In the genomic region with DNA sequence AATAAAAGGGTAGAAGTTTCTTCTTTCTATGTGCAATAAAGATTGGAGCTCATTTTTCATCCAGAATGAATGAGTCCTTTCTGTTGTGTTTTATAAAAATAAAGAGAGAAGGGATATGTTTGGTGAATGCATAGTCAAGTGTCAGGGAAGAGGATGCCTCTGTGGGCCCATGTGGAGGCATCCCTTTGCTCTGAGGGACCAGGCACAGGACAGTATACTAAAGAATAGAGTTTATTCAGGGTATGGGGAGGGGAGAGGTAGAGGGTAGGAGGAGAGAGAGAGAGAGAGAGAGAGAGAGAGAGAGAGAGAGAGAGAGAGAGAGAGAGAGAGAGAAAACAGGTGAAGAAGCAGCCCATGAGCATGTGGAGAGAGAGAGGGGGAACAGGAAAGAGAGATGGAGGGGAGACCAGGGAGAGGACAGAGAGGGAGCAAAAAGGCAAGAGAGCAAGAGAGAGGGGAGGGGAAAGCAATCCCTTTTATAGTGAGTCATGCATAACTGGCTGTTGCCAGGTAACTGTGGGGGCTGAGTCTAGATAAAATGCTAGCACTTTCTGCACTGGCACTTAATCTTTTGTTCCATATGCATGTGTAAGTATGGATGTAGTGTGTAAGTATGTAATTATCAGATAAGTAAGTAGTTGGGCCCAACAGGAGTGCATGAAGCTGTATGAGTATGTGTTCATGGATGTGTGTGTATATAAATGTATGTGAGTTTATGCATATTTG, we compare ENCODE assay signal across 12 mouse cellular contexts. TPM values are rescaled to one million over a fixed set of nuclear protein-coding genes. Genes with fewer than 3 reads are reported as not detected.
DNase-seq lines count a peak whose midpoint lies in the region; ATAC-seq lines count a peak whose summit lies in the region.
"Had no signal": no experiment of that assay in that cellular context is flagged by ENCODE, and none has a peak within 500 bp of the region (broad histone marks: within the 10 kb centered on the region; RNA-seq: fewer than 3 reads in every experiment).

No protein-coding gene starts in this region.

- H3K9me3 ChIP-seq in intestine, embryonic 16.5 days (ENCODE audit: control insufficient read depth, low read length) = no peaks in the 10 kb centered on the region
- no peaks in the 10 kb centered on the region for H3K9me3 ChIP-seq in midbrain, embryonic 15.5 days
- H3K9me3 ChIP-seq: G1E had no signal

- DNase-seq in c-Kit-positive CD71-positive TER-119-negative erythroid progenitor cells, embryonic 14.5 days (ENCODE audit: low read depth) = peak; percentile 55
- DNase-seq in layer of hippocampus, postnatal 14 days (ENCODE audit: low spot score in 2 of 2) = no peak
- no peak for DNase-seq in cerebellum, postnatal 25 days
- DNase-seq in lung, postnatal 36 days = no peak
- no peak for DNase-seq in heart, adult 8-10 months (ENCODE audit: low spot score)
- DNase-seq: gastrocnemius, postnatal 36 days had no signal

- ATAC-seq in erythroid progenitor cell, adult 5-6 weeks (replicated peaks; ENCODE audit: low FRiP score, poor library complexity, severe bottlenecking) = peak; percentile 55
- peak; percentile 70 for ATAC-seq in intestine, embryonic 16.5 days
- peak; percentile 64 for ATAC-seq in midbrain, embryonic 15.5 days (replicated peaks)
- ATAC-seq: lung, postnatal 0 days had no signal

- H3K4me3 ChIP-seq in intestine, embryonic 16.5 days (ENCODE audit: low read length) = no peak overlapping the region
- H3K4me3 ChIP-seq in midbrain, embryonic 15.5 days = no peak overlapping the region

- H3K4me2 ChIP-seq in intestine, embryonic 16.5 days (ENCODE audit: low read depth, low read length) = no peak overlapping the region
- H3K4me2 ChIP-seq in midbrain, embryonic 15.5 days = no peak overlapping the region

- H3K27me3 ChIP-seq in intestine, embryonic 16.5 days (replicated peaks; ENCODE audit: control insufficient read depth, insufficient read depth, low read length) = no peaks in the 10 kb centered on the region
- no peaks in the 10 kb centered on the region for H3K27me3 ChIP-seq in midbrain, embryonic 15.5 days (replicated peaks)

- no peaks in the 10 kb centered on the region for H3K36me3 ChIP-seq in intestine, embryonic 16.5 days (ENCODE audit: control insufficient read depth, insufficient read depth, low read length)
- no peaks in the 10 kb centered on the region for H3K36me3 ChIP-seq in midbrain, embryonic 15.5 days (replicated peaks)
- H3K36me3 ChIP-seq: G1E had no signal

- no peak overlapping the region for H3K27ac ChIP-seq in intestine, embryonic 16.5 days (ENCODE audit: low read length)
- H3K27ac ChIP-seq in midbrain, embryonic 15.5 days = no peak overlapping the region

- no peaks in the 10 kb centered on the region for H3K4me1 ChIP-seq in intestine, embryonic 16.5 days (ENCODE audit: control insufficient read depth, insufficient read depth, low read length)
- H3K4me1 ChIP-seq in midbrain, embryonic 15.5 days = peaks cover 3% of the 10 kb centered on the region; the same call in 1 of the 2 replicates

- H3K9ac ChIP-seq in intestine, embryonic 16.5 days (ENCODE audit: low read depth, low read length) = no peak overlapping the region
- no peak overlapping the region for H3K9ac ChIP-seq in midbrain, embryonic 15.5 days

RNA-seq across cellular contexts. Expression of a gene that starts 20.2 kb away (rescaled TPM):
- not detected in 2 replicates for total RNA-seq in erythroid progenitor cell, adult 5-6 weeks (2015; ENCODE audit: low replicate concordance)
- total RNA-seq in erythroid progenitor cell, adult 5-6 weeks (2017; ENCODE audit: low replicate concordance) = not detected in 2 replicates
- polyA plus RNA-seq in intestine, embryonic 16.5 days (2015; fragmentation: Nextera tagmentation; extraction: Ambion mirVana) = not detected in 2 replicates
- polyA plus RNA-seq in midbrain, embryonic 15.5 days (2015; fragmentation: Nextera tagmentation; extraction: Ambion mirVana) = not detected in 2 replicates
- total RNA-seq in layer of hippocampus, postnatal 14 days (2021) = not detected
- not detected for total RNA-seq in heart, adult 8-10 months (2022)
- total RNA-seq: gastrocnemius, postnatal 36 days had no signal
- polyA plus RNA-seq: embryonic facial prominence, embryonic 11.5 days; G1E had no signal

RNA-seq across cellular contexts. Expression of a gene that starts 24.5 kb away (rescaled TPM):
- 2.1 and 6.5 TPM in 2 replicates for total RNA-seq in erythroid progenitor cell, adult 5-6 weeks (2015; ENCODE audit: low replicate concordance)
- 9.8 and 17.5 TPM in 2 replicates for total RNA-seq in erythroid progenitor cell, adult 5-6 weeks (2017; ENCODE audit: low replicate concordance)
- polyA plus RNA-seq in intestine, embryonic 16.5 days (2015; fragmentation: Nextera tagmentation; extraction: Ambion mirVana) = 37.9 and 38.7 TPM in 2 replicates
- polyA plus RNA-seq in midbrain, embryonic 15.5 days (2015; fragmentation: Nextera tagmentation; extraction: Ambion mirVana) = 201 TPM in 2 replicates
- total RNA-seq in layer of hippocampus, postnatal 14 days (2021) = 100 to 1,000 TPM; 517 to 530 TPM
- 100 to 1,000 TPM; 118 to 204 (median 178) TPM for total RNA-seq in heart, adult 8-10 months (2022)

RNA-seq across cellular contexts. Expression of a gene that starts 34.1 kb away (rescaled TPM):
- total RNA-seq in erythroid progenitor cell, adult 5-6 weeks (2015; ENCODE audit: low replicate concordance) = 10.5 and 10.8 TPM in 2 replicates
- total RNA-seq in erythroid progenitor cell, adult 5-6 weeks (2017; ENCODE audit: low replicate concordance) = 2.8 TPM in 1 of 2 replicates, not detected in the other
- 1.6 and 2.4 TPM in 2 replicates for polyA plus RNA-seq in intestine, embryonic 16.5 days (2015; fragmentation: Nextera tagmentation; extraction: Ambion mirVana)
- not detected in 2 replicates for polyA plus RNA-seq in midbrain, embryonic 15.5 days (2015; fragmentation: Nextera tagmentation; extraction: Ambion mirVana)
- not detected for total RNA-seq in layer of hippocampus, postnatal 14 days (2021)
- under 1 TPM in 1 of 4 experiments, not detected in 3; 0.35 TPM for total RNA-seq in heart, adult 8-10 months (2022)
- total RNA-seq: G1E; gastrocnemius, postnatal 36 days had no signal
- polyA plus RNA-seq: embryonic facial prominence, embryonic 11.5 days; G1E had no signal

RNA-seq across cellular contexts. Expression of a gene that starts 45.1 kb away (rescaled TPM):
- total RNA-seq in erythroid progenitor cell, adult 5-6 weeks (2015; ENCODE audit: low replicate concordance) = not detected in 2 replicates
- not detected in 2 replicates for total RNA-seq in erythroid progenitor cell, adult 5-6 weeks (2017; ENCODE audit: low replicate concordance)
- polyA plus RNA-seq in intestine, embryonic 16.5 days (2015; fragmentation: Nextera tagmentation; extraction: Ambion mirVana) = 0.11 TPM in 1 of 2 replicates, not detected in the other
- polyA plus RNA-seq in midbrain, embryonic 15.5 days (2015; fragmentation: Nextera tagmentation; extraction: Ambion mirVana) = 0.32 TPM in 1 of 2 replicates, not detected in the other
- not detected for total RNA-seq in layer of hippocampus, postnatal 14 days (2021)
- not detected for total RNA-seq in heart, adult 8-10 months (2022)
- total RNA-seq: gastrocnemius, postnatal 36 days had no signal
- polyA plus RNA-seq: embryonic facial prominence, embryonic 11.5 days; G1E; lung, postnatal 0 days had no signal

RNA-seq across cellular contexts. Expression of a gene that starts 50.5 kb away (rescaled TPM):
- 3.4 and 4.3 TPM in 2 replicates for total RNA-seq in erythroid progenitor cell, adult 5-6 weeks (2015; ENCODE audit: low replicate concordance)
- 2.2 and 5.6 TPM in 2 replicates for total RNA-seq in erythroid progenitor cell, adult 5-6 weeks (2017; ENCODE audit: low replicate concordance)
- 0.06 TPM in 1 of 2 replicates, not detected in the other for polyA plus RNA-seq in intestine, embryonic 16.5 days (2015; fragmentation: Nextera tagmentation; extraction: Ambion mirVana)
- polyA plus RNA-seq in midbrain, embryonic 15.5 days (2015; fragmentation: Nextera tagmentation; extraction: Ambion mirVana) = not detected in 2 replicates
- not detected for total RNA-seq in layer of hippocampus, postnatal 14 days (2021)
- total RNA-seq in heart, adult 8-10 months (2022) = under 1 TPM in 2 of 4 experiments, not detected in 2; 0.20 to 0.31 TPM
- total RNA-seq: gastrocnemius, postnatal 36 days had no signal
- polyA plus RNA-seq: G1E had no signal

Comparison
In these comparisons a context has a peak if more than half of its experiments do, and no peak if none do; other contexts are left out.
1. RNA of a gene that starts 24.5 kb away (total RNA-seq): 517 to 530 TPM in layer of hippocampus, postnatal 14 days and 118 to 204 TPM in heart, adult 8-10 months; 2.1 to 17.5 TPM in erythroid progenitor cell, adult 5-6 weeks; every median in the first group is over 4 times any median in the second.
2. Peak in every context shown above with its lines, with median percentiles within 50 percentile points of each other: ATAC-seq.